Mouse (Mus musculus): ENCODE data around the gene Pcdh18. TPM values are rescaled to one million over a fixed set of nuclear protein-coding genes. Genes with fewer than 3 reads are reported as not detected.

The Pcdh18 gene
- 26.5 and 28.7 TPM in 2 replicates for polyA plus RNA-seq (2015; fragmentation: Nextera tagmentation; extraction: Ambion mirVana)

DNA sequence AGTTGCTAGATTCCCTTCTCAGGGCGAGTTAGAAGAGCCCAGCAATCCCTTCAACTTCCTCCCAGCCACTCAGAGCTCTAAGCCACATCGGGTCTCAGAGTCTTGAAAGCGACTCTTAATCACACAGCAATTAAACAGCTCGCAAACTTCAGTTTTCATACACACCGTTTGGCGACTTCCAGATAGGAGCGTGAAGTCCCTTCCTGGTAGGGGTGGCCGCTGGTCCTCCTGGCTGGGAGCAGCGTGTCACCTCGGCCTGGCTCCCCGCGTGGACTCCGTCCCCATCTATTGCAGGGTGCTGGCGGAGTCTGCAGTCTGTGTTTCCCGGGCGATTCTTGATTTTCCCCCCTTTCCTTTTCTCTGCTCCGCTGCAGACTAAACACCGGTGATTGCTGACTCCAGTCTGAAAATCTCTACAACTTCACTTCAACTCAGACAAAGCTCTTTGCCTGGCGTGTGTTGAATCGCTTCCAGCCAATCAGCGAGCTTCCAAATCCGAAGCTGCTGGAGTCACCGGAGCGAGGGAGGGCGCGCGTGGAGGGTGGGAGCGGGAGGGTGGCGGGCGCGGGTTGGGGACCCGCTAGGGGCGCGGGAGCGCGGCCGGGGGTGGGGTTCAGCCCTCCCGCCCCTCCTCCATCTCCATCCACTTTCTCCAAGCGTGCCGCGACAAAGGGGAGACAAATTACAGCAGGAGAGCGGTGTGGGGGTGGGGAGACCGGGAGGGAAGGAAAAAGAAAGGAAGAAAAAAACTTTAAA, at the start of gene Pcdh18:
Pcdh18 (minus strand) TSS at position 456 of the 756 bp plus-strand sequence.
- Histone ChIP-seq H3K4me2 (peak within 1 kb of the TSS; percentile 93), H3K36me3 (no peaks in the 10 kb centered on the region), H3K27ac (replicated peaks) (peak within 1 kb of the TSS; percentile 92), H3K27me3 (no peaks in the 10 kb centered on the region), H3K4me1 (replicated peaks) (peaks cover 22% of the 10 kb centered on the region), H3K9me3 (no peaks in the 10 kb centered on the region), H3K4me3 (peak within 1 kb of the TSS; percentile 77), H3K9ac (peak within 1 kb of the TSS; percentile 64)
- peak; percentile 90 for ATAC-seq (ENCODE audit: low FRiP score, low read depth)
- under 1% methylated on average over 43 of the region's 43 CpGs for WGBS

DNA sequence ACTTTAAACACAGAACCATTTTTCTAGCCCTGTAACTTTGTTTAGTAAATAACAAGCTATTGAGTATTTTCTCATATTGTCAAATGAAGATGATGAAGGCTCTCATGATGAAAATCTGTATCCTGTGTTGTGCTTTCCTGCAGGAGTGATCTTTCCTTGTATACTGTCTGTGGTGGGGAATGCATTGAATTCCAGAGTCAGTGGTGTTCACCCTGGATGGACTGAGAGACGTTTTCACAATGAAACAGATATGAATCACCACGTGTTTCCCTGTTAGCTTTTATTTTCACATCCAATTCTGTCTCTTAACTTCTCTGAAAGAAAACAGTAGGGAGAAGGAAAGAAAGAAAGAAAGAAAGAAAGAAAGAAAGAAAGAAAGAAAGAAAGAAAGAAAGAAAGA, 49.7 kb upstream of the Pcdh18 start:
- ATAC-seq (ENCODE audit: low FRiP score, low read depth) = no peak
- Histone ChIP-seq H3K4me2 (no peak overlapping the region), H3K27me3 (no peaks in the 10 kb centered on the region), H3K36me3 (no peaks in the 10 kb centered on the region), H3K4me3 (no peak overlapping the region), H3K9me3 (no peaks in the 10 kb centered on the region), H3K9ac (no peak overlapping the region), H3K27ac (replicated peaks) (no peak overlapping the region), H3K4me1 (replicated peaks) (no peaks in the 10 kb centered on the region)
- 55% methylated on average over 2 of the region's 2 CpGs for WGBS

DNA sequence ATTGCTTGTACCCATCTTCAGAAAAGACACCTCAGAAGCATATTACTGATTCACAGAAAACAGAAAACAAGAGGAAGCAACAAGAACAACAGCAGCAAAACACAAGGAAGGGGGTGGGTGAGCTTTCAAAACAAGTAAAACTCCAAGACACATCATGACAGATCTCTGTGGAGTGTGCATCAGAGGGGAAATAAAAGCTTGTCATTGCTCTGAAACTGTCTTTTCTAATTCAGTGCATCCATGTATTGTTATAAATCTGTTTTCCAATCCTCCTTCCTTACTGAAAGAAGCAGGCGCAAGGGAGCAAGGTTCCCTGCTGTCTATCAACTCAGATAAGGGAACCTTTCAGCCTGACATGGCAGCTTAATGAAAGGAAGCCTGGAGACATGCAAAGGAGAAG, 48.4 kb upstream of the Pcdh18 start:
- H3K4me3 ChIP-seq = no peak overlapping the region
- H3K27me3 ChIP-seq = no peaks in the 10 kb centered on the region
- no peaks in the 10 kb centered on the region for H3K4me1 ChIP-seq (replicated peaks)
- H3K27ac ChIP-seq (replicated peaks) = no peak overlapping the region
- ATAC-seq (ENCODE audit: low FRiP score, low read depth) = no peak
- no peaks in the 10 kb centered on the region for H3K9me3 ChIP-seq
- no peak overlapping the region for H3K9ac ChIP-seq
- H3K36me3 ChIP-seq = no peaks in the 10 kb centered on the region
- no peak overlapping the region for H3K4me2 ChIP-seq
- 65% methylated on average over 1 of the region's 1 CpGs for WGBS

DNA sequence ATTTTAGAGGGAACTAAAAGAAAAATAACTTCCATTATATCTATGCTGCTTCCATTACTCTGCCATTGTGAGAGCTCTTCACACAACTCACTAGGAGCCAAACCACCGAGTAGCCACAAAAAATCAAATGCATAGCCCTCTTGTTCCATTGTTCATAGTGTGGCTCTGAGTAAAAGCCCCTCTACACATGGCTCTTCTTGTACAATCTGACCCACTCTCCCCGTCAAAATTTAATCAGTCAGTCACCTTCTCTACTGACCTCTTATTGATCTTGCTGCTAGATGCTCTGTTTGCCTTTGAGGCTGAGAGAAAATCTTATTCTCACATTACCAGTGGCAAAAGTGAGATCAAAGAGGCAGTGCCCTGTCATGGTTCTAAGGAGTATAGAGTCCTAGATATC, 31.2 kb upstream of the Pcdh18 start:
- no peak overlapping the region for H3K4me3 ChIP-seq
- H3K27me3 ChIP-seq = no peaks in the 10 kb centered on the region
- H3K27ac ChIP-seq (replicated peaks) = no peak overlapping the region
- no peak for ATAC-seq (ENCODE audit: low FRiP score, low read depth)
- H3K4me1 ChIP-seq (replicated peaks) = no peaks in the 10 kb centered on the region
- no peak overlapping the region for H3K4me2 ChIP-seq
- H3K9me3 ChIP-seq = no peaks in the 10 kb centered on the region
- H3K36me3 ChIP-seq = no peaks in the 10 kb centered on the region
- 13% methylated on average over 2 of the region's 2 CpGs for WGBS
- H3K9ac ChIP-seq = no peak overlapping the region

DNA sequence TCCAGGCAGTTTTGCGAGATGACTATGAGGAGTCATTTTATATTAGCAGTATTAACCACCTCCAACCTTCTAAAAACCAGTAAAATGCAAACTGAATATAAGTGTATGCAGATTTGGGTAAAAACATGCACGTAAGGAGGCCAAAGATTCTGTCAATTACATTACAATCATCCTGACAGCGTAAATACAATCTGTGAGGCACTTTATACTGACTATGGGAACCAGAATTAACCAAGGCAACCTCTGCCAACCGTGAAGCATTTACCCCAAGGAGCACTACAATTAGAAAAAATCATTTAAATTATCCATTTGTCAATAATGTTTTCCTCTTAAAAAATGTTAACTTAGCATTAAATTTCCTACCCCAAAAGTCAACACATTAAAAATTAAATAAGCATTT, 30.6 kb upstream of the Pcdh18 start:
- Histone ChIP-seq H3K36me3 (no peaks in the 10 kb centered on the region), H3K27me3 (no peaks in the 10 kb centered on the region), H3K27ac (replicated peaks) (no peak overlapping the region), H3K9ac (no peak overlapping the region), H3K4me2 (no peak overlapping the region), H3K4me3 (no peak overlapping the region), H3K4me1 (replicated peaks) (no peaks in the 10 kb centered on the region), H3K9me3 (no peaks in the 10 kb centered on the region)
- ATAC-seq (ENCODE audit: low FRiP score, low read depth) = no peak
- WGBS = 49% methylated on average over 4 of the region's 4 CpGs

DNA sequence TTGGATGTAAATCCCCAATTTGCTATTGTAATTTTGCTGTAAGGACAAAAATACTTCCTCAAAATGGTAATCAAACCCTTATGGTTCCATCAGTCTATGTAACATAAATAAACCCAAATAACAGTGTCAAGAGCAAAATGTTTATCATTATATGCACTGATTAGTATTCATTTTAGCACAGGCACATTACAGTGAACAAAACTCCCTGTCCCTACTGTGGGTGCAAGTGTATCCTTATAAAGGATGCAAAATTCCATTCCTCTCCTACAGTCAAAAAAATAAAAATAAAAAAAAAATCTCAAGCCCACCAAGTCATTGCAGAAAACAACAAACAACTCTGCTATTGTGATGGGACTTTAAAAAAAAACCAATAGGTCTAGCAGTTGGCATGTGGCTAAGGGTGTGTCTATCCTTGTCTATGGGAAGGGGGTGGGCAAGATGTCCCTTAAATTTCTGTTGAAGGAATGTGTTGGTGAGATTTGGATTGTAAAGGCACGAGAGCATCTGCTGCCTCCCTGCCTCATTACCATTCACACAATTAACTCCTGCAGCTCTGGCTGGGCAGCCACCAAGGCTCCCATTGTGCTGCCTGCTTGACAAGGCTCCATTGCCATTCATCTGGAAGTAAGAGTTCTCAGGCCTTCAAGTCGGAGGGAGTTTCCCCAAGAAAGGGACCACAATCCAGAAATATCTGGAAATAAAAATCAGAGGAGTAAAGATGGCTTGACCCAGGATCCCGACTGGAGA, 12.0 kb upstream of the Pcdh18 start:
- no peaks in the 10 kb centered on the region for H3K9me3 ChIP-seq
- H3K9ac ChIP-seq = no peak overlapping the region
- H3K4me1 ChIP-seq (replicated peaks) = peaks cover 3% of the 10 kb centered on the region; the same call in 1 of the 2 replicates
- WGBS = 10% methylated on average over 3 of the region's 3 CpGs
- no peak overlapping the region for H3K27ac ChIP-seq (replicated peaks)
- no peaks in the 10 kb centered on the region for H3K36me3 ChIP-seq
- no peak overlapping the region for H3K4me3 ChIP-seq
- H3K27me3 ChIP-seq = no peaks in the 10 kb centered on the region
- H3K4me2 ChIP-seq = no peak overlapping the region
- peak; percentile 83; the same call in 1 of the 2 replicates for ATAC-seq (ENCODE audit: low FRiP score, low read depth)

DNA sequence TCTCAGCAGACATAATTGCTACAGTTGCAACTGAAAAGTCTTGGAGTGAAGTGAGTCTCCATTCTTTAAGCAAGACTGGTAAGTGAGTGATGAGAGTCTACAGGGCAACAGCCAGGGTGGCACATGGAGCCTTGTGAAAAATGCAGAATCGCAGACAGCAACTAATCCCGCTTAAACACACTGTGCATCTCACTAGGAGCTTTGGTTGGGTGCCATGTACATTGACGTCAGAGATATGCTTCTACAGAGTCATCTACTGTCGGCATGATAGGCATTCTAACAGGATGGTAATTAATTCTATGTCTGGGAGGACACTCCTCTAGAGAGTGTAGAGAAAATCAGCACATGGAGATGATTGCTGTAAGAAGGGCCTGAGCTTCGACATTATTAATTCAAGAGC, 5.6 kb upstream of the Pcdh18 start:
- Histone ChIP-seq H3K4me2 (no peak overlapping the region), H3K9me3 (no peaks in the 10 kb centered on the region), H3K4me1 (replicated peaks) (no peaks in the 10 kb centered on the region; the same call in 1 of the 2 replicates), H3K36me3 (no peaks in the 10 kb centered on the region), H3K9ac (no peak overlapping the region), H3K27ac (replicated peaks) (no peak overlapping the region), H3K27me3 (no peaks in the 10 kb centered on the region), H3K4me3 (no peak overlapping the region)
- ATAC-seq (ENCODE audit: low FRiP score, low read depth) = no peak; the same call in 1 of the 2 replicates
- 64% methylated on average over 5 of the region's 5 CpGs for WGBS

DNA sequence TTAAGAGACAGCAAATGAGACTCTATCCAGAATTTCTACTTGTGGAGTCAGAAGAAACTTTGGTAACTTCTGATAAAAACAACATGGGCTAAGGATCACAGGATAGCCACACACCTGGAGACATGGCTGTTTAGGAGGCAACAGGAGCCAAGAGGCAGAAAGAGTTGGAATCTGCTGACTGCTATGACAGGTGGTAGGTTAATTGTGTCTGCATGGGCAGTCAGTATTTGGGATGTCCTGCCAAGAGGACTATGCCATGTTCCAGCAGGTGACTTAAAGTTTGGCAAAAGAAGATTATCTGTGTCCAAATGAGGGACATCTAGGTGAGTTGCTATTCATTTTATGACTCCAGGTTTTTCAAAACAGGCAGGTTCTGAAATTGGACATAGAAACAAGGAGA, 4.8 kb upstream of the Pcdh18 start:
- H3K4me1 ChIP-seq (replicated peaks) = no peaks in the 10 kb centered on the region; the same call in 1 of the 2 replicates
- no peak overlapping the region for H3K4me3 ChIP-seq
- H3K9me3 ChIP-seq = no peaks in the 10 kb centered on the region
- no peak for ATAC-seq (ENCODE audit: low FRiP score, low read depth)
- no peaks in the 10 kb centered on the region for H3K27me3 ChIP-seq
- no peaks in the 10 kb centered on the region for H3K36me3 ChIP-seq
- H3K9ac ChIP-seq = no peak overlapping the region
- H3K4me2 ChIP-seq = no peak overlapping the region
- H3K27ac ChIP-seq (replicated peaks) = no peak overlapping the region

DNA sequence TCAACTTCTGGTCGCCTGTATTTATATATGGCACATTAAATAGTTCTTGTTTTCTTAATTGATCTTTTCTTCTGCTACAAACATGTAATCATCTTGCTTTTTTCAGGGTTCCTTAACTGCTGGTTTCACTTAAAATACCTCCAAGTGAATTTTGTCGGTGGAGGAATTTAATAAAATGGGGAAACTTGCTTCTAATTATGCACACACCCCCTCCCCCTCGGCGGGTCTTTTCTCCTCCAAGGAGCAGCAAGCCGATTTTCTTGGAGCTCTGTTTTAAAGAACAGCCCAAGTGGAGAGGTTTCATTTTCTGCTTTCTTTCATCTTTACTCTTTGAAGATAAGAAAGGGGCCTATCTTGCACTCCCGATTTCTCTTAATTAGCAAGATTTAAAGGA, 498 bp upstream of the Pcdh18 start:
- no peak for ATAC-seq (ENCODE audit: low FRiP score, low read depth)
- H3K27ac ChIP-seq (replicated peaks) = peak overlapping the region; percentile 92
- H3K4me3 ChIP-seq = peak overlapping the region; percentile 77
- no peaks in the 10 kb centered on the region for H3K27me3 ChIP-seq
- under 1% methylated on average over 6 of the region's 6 CpGs for WGBS
- no peaks in the 10 kb centered on the region for H3K9me3 ChIP-seq
- H3K9ac ChIP-seq = peak overlapping the region; percentile 64
- no peaks in the 10 kb centered on the region for H3K36me3 ChIP-seq
- H3K4me2 ChIP-seq = peak overlapping the region; percentile 93
- H3K4me1 ChIP-seq (replicated peaks) = peaks cover 16% of the 10 kb centered on the region

DNA sequence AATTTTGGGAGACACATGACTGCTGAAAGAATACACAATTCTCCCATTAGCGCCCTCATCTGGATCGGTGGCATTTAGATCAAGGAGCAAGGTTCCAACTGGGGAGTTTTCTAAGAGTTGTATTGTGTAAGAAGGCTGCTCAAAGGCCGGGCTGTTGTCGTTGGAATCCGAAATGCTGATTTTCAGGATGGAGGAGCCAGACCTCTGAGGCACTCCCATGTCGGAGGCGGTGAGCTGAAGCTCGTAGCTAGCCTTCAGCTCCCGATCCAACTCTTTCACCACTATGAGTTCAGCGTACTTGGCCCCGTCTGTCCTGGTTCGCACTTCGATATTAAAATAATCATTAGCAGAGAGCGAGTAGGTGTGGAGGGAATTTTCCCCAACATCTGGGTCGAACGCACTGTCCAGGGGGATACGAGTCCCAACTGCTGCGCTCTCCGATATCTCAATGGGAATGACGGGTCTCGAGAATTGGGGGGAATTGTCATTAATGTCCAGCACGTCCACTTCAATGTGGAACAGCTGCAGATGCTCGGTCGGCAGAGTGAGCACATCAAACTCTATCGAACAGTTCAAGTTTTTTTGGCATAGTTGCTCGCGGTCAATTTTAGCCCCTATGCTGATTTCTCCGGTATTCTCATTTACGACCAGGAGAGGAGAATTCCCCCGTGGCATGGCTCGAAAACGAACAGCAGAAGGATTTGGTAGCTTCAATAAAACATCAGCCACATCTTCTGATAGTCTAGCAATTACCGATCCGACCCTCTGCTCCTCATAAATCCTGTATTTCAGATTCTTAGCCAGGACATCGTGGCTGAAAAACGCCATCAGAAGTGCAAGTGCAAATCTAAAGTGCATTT, 909 bp downstream of the Pcdh18 start:
- H3K9ac ChIP-seq = peak overlapping the region; percentile 64
- H3K4me2 ChIP-seq = peak overlapping the region; percentile 93
- H3K4me3 ChIP-seq = peak overlapping the region; percentile 77
- H3K9me3 ChIP-seq = no peaks in the 10 kb centered on the region
- no peaks in the 10 kb centered on the region for H3K36me3 ChIP-seq
- WGBS = under 1% methylated on average over 36 of the region's 36 CpGs
- no peaks in the 10 kb centered on the region for H3K27me3 ChIP-seq
- peaks cover 30% of the 10 kb centered on the region for H3K4me1 ChIP-seq (replicated peaks)
- ATAC-seq (ENCODE audit: low FRiP score, low read depth) = no peak
- peak overlapping the region; percentile 92 for H3K27ac ChIP-seq (replicated peaks)

DNA sequence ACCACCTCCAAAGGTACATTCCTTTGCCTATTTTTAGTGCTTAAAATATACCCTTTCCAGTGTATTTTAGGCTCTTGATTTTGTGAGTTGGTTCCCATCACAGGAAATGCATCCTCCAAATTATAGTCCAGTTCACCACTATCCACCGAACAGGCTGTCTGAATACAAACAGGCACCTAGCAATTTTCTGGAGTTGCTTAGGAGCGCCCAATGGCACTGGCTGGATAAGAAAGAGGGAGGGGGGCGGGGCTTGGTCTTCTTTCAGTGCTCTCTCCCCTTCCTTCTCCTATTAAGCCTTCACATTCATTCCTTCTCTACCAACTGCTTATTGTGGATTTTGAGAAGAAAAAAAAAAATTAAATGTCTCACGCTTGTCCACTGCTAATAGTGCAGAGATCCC, 4.4 kb downstream of the Pcdh18 start:
- no peaks in the 10 kb centered on the region for H3K9me3 ChIP-seq
- H3K4me1 ChIP-seq (replicated peaks) = peaks cover 48% of the 10 kb centered on the region
- H3K27ac ChIP-seq (replicated peaks) = peak overlapping the region; percentile 23
- peak overlapping the region; percentile 93 for H3K4me2 ChIP-seq
- peak overlapping the region; percentile 34; the same call in 1 of the 2 replicates for H3K9ac ChIP-seq
- 66% methylated on average over 4 of the region's 4 CpGs for WGBS
- no peak for ATAC-seq (ENCODE audit: low FRiP score, low read depth)
- H3K27me3 ChIP-seq = no peaks in the 10 kb centered on the region
- H3K36me3 ChIP-seq = peaks cover 8% of the 10 kb centered on the region
- H3K4me3 ChIP-seq = peak overlapping the region; percentile 77

Data from hindbrain, embryonic 15.5 days (tissue).